Mouse (Mus musculus): ENCODE results near the gene Il17rb. TPM values are rescaled to one million over a fixed set of nuclear protein-coding genes. Genes with fewer than 3 reads are reported as not detected.
A peak's percentile ranks its signal among the peaks of the same experiment; 100 is the strongest.

Gene Il17rb
- total RNA-seq, 2 experiments from 2014 or later = 2.1 to 3.0 TPM

DNA sequence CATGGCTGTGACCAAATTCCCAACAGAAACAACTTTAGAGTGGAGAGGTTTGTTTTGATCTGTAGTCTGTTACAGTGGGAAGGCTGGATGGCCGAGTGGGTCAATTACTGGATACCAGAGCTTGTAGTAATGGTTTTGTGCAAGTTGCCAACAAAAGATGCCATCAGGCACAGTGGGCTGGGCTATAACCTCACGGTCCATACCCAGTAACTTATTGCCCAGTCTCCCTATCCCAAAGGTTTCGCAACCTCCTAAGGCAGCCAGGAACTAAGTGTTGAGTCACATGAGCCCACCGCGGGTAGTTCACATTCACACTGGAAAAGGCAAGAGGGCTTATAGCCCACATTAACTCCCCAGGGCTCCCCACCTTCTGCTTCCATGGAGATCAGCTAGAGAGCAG, 8.0 kb upstream of the Il17rb start:
- no peak for DNase-seq

GRCm38 (mm10) chr14:30015008-30015407, 6.3 kb upstream of the Il17rb start:
- DNase-seq = no peak

GRCm38 (mm10) chr14:30014487-30014886, 5.8 kb upstream of the Il17rb start:
- DNase-seq = no peak

DNA sequence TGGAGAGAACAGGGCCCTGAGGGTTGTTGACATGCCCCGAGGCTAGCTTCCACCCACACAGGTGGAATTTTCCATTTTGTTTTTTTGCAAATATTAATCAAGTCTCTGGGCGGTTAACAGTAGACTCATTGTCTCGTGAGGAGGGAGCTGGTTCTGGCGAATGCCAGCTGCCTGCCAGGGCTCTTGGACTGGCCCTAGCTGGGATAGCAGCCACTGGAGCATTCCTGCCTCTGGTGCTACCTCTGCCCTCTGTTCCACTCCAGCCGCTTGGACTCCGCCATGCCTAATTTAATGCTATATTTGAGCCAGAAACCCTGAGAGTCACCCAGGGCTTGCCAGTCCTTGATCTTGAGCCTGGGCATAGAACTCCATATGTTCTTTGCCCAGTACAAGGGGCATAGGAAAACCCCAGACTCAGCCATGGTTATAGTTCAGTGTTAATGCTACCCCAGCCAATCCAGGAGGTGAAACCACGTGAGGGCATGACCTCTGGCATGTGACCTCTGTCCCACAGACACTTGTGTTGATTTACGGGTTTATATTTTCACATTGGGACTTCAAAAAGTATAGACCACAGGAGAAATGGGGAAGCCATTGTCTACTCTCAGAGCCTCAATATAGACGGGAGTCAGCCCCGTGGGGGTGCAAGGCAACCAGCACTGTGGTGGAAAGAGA, 3.3 kb upstream of the Il17rb start:
- DNase-seq = peak; percentile 57

- peak; percentile 74 for DNase-seq
Observed at GRCm38 (mm10) chr14:30009864-30010560, 1.3 kb upstream of the Il17rb start.

- DNase-seq = no peak
Observed at GRCm38 (mm10) chr14:29999475-29999811, 9.3 kb downstream of the Il17rb start.

GRCm38 (mm10) chr14:29998747-29999474, 9.8 kb downstream of the Il17rb start:
- DNase-seq = no peak

DNA sequence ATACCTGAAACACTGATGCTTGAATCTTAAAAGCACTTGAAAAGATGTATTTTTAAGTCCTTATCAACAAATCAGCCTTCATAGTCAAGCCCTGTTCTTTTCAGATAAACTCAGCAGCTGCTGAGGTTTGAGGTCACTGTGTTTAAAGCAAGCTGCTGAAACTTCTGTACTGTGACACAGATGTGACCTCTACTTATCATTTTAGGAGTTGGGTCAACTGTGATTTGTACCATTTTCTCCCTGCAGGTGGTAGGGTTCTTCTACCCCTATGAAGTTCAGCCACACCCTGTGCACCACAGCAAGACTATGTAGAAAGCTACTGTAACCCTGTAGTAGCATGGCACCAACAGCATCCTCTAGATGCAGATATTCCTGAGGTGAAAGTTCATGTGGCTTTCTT, 11.4 kb downstream of the Il17rb start:
- DNase-seq = no peak

- no peak for DNase-seq
Observed at GRCm38 (mm10) chr14:29996000-29996751, 12.5 kb downstream of the Il17rb start.

GRCm38 (mm10) chr14:29994976-29995375, 13.7 kb downstream of the Il17rb start:
- no peak for DNase-seq

DNA sequence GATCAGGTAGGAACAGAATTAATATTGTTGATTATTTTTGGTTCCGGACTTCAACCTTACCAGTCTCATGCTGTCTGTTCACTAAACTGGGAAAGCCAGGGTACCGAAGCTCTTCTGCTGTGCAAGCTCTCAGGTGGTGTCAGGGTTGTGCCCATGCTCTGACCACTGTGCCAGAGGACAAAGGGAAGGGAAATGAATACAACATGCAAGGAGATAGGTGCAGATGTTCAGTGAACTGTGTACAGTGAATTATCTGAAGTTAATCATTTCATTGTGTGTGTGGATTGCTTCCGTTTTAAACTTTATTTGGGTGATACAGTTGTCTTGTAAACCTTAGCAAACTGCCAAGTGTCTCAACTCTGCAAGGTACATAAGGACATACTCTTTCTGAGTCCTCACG, 20.4 kb downstream of the Il17rb start:
- DNase-seq = no peak

- no peak for DNase-seq
Observed at GRCm38 (mm10) chr14:29987739-29988138, 21.0 kb downstream of the Il17rb start.

DNA sequence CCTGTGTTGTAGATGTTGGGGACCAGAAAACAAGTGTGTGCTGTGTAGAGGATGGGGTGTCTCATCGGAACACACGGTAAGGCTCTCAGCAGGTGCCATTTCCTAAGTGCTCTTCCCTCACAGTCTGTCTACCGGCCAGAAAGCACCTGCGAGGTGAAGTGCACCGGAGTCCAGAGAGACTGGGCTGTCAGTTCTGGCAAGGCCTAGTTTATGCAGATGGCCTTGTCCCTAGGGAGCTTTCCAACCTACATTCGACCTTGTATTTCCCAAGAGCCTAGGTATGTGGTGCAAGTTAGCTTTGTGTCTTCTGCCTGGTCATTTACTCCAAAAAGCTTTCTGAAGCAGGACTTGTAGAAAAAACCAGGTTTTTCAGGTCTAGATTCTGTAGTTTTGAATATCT, 21.4 kb downstream of the Il17rb start:
- DNase-seq = no peak

DNA sequence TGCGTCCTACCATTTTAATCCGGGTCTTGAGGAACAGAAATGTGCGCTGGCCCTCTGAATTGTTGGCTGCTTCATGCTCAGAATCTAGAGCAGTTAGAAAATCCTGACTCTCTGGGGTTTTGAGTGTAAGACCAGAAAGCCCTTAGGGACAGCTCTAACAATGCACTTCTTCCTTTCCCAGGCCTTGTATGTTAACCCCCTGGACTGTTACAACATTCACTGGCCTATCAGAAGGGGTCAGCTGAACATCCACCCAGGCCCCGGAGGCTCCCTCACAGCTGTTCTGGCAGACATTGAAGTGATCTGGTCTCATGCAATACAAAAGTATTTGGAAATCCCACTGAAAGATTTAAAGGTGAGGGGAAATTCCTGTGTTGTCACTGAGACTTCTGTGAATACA, 22.6 kb downstream of the Il17rb start:
- no peak for DNase-seq

GRCm38 (mm10) chr14:29980447-29981205, 28.1 kb downstream of the Il17rb start:
- peak; percentile 27 for DNase-seq

DNA sequence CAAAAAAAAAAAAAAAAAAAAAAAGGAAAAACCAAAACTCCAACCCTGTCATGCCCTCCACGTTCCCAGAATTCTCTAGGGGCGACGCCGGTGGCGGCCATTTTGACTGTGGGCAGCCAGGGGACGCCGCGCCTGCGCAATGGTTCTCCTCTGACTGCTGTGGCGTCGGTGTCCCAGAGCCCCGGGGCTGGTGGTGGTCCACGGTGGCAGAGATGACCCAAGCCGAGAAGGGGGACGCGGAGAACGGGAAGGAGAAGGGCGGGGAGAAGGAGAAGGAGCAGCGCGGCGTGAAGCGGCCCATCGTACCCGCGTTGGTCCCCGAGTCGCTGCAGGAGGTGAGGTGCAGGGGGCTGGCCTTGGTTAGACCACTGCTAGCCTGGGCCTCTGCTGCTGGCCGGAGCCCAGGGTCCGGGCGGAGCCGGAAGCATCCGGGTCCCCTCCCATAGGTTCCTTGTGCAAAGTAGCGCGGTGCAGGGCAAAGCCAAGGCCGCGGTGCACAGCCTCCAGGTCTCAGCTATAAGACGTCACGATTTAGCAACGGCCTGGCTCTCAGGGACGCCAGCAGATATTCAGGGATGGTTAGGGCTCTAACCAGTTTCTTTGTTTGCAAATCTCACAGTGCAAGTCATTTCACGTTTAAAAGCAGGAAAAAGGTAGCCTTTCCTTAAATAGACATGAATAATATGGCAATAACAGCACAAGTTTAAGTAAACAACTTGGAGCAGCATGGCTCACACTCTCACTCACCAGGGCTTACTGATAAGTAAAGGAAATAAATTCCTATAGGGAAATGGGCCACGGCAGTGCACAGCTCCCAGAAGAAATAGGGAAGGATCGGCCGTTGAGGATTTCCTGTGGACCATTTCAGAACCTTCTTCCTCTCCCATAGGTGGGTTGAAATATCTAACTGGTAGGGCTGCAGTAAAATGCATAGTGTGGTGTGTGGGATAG, 30.2 kb downstream of the Il17rb start, which contains the start of gene Actr8:
Gene Actr8, plus strand, starts transcription at position 84 of the 951 bp plus-strand sequence.
- DNase-seq = peak; percentile 97

GRCm38 (mm10) chr14:29976927-29977326, 31.8 kb downstream of the Il17rb start:
- DNase-seq = no peak

- DNase-seq = no peak
Observed at GRCm38 (mm10) chr14:29971993-29972392, 36.7 kb downstream of the Il17rb start.

DNA sequence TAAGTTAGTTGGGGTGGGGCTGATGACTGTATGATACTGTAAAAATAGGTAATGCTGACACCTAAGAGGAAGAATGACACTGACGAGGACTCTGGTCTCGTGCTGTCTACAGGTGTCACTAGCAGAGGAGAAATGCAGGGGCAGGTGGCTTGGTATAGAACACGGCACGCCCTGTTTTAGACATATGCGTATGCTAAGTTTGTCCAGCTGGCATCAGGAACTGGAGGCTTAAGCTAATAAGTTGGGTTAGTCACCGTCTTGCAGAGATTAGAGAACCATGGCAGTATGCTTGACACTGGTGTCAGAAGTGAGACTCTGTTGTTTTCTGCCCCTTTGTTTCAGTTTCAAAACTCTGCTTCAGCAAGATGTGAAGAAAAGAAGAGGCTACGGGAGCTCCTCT, 37.2 kb downstream of the Il17rb start:
- no peak for DNase-seq

DNA sequence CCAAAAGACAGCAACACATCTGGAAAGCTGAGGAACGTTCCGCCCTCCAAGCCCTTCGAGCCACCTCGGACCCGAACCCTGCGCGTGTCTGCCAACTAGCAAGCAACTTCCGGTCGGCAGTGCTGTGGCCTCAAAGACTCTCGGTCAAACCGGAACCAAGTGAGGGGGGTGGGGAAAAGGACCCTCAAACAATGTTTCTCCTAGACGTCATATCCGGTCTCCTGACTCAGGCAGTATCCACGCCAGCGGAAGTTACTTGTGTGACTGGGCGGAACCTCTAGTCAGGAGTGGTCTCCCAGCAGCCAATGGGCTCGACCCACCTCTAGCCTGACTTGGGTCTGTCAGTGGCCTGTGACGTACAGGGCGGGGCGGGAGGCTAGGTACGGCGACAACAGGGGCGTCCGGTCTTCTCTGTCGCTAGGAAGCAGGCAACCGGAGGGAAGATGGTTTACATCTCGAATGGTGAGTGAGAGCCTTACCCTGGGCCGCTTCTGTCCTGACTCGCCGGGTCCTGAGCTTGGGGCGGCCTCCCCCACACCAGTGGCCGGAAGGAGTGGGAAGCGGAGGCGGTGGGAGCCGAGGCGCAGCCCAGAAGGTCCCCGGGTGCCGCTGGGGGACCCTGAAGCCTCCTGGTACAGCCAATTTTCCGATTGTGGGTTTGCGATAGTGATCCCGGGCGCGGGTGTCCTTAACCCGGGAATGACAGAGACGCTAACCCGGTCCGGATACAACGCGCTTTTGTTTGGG, 40.4 kb downstream of the Il17rb start, which contains the start of gene Selenok:
Gene Selenok, plus strand, starts transcription at position 234 of the 747 bp plus-strand sequence.
- DNase-seq = peak; percentile 94
